Mouse (Mus musculus) heart, adult 2 months (tissue): ENCODE data around the gene Sectm1a. TPM values are rescaled to one million over a fixed set of nuclear protein-coding genes. Genes with fewer than 3 reads are reported as not detected.

ENCODE experiments used
- DNase-seq, 2 experiments: peaks; one replicate each; pipeline ENCODE4 v3.0.0; 2021
- H3K27ac ChIP-seq: fragments of 200-600 bp; 2 replicates; pipeline ENCODE4 v1.8.1; 2022
- H3K27me3 ChIP-seq: fragments of 200-500 bp; 2 replicates; pipeline ENCODE4 v1.6.1; 2012; ENCODE audit warnings: mild to moderate bottlenecking, low read length, inconsistent platforms, mixed read lengths; ENCODE audit not compliant: control insufficient read depth, insufficient read depth
- H3K36me3 ChIP-seq: fragments of 200-500 bp; 2 replicates; pipeline ENCODE4 v1.6.1; 2012; ENCODE audit warnings: low read length, inconsistent platforms; ENCODE audit not compliant: control insufficient read depth, insufficient read depth
- H3K4me1 ChIP-seq: fragments of 200-500 bp; 2 replicates; pipeline ENCODE4 v1.6.1; 2011; ENCODE audit warnings: low read length; ENCODE audit not compliant: control insufficient read depth, insufficient read depth
- H3K4me3 ChIP-seq: fragments of 200-600 bp; 2 replicates; pipeline ENCODE4 v1.8.1; 2022
- H3K79me2 ChIP-seq: fragments of 200-500 bp; replicated peaks from 2 replicates; pipeline ENCODE4 v1.6.1; 2012; ENCODE audit warnings: mild to moderate bottlenecking, inconsistent platforms, low read length, moderate library complexity, mixed read lengths; ENCODE audit not compliant: control insufficient read depth, insufficient read depth
- H3K9ac ChIP-seq: fragments of 200-500 bp; 2 replicates; pipeline ENCODE4 v1.6.1; 2012; ENCODE audit warnings: low read depth, mild to moderate bottlenecking, control low read depth, inconsistent platforms, low read length, mixed read lengths
- CTCF ChIP-seq: fragments of 200-600 bp; IDR thresholded peaks from 2 replicates; pipeline ENCODE4 v1.8.1; 2022; ENCODE audit warnings: antibody characterized with exemption, mild to moderate bottlenecking, moderate library complexity
- EP300 ChIP-seq: fragments of 200-500 bp; IDR thresholded peaks from 2 replicates; pipeline ENCODE4 v1.6.1; 2011; ENCODE audit warnings: low read depth, low read length, control low read depth; ENCODE audit not compliant: insufficient read depth
- POLR2A ChIP-seq: fragments of 200-500 bp; IDR thresholded peaks from 2 replicates; pipeline ENCODE4 v1.6.1; 2011; ENCODE audit warnings: mild to moderate bottlenecking, low read depth, low read length, control low read depth; ENCODE audit not compliant: insufficient read depth
- WGBS: fragments of 180-500 bp; shearing (Covaris S2); methylation state at CpG from one replicate; pipeline ENCODE4 v1.1.7; 2018; 5-methylcytosine and 5-hydroxymethylcytosine counted together
- intact Hi-C: fragments of 180-260 bp; cut with DNase I; formaldehyde crosslinking; loops from one replicate; pipeline ENCODE4 v1.15.1; 2025
- polyA plus RNA-seq: library from polyadenylated mRNA; depleted of rRNA; stranded (reverse); fragments of >200 nt; gene quantifications from 2 replicates; pipeline ENCODE4 v1.2.3, GENCODE M21; 2012
- total RNA-seq, 2 experiments: library from RNA; stranded (reverse); gene quantifications; 2 replicates each; pipeline ENCODE4 v1.2.3; 2021

Sectm1a gene
- total and polyA plus RNA-seq, 3 experiments, result not detected

- Histone ChIP-seq H3K79me2 (no peaks in the 10 kb centered on the region), H3K9ac (no peak overlapping the region), H3K4me3 (no peak overlapping the region), H3K27me3 (no peaks in the 10 kb centered on the region), H3K36me3 (no peaks in the 10 kb centered on the region), H3K27ac (no peak overlapping the region), H3K4me1 (no peaks in the 10 kb centered on the region)
- peak; percentile 71 to 78 for DNase-seq
- 6% methylated on average over 4 of the region's 4 CpGs for WGBS
- intact Hi-C loops, result loop anchor here (2.0 to 10.0 kb wide), 2 partner anchors 136 to 316 kb away; partner anchors contain the start of genes Dcxr and Rac3
- TF ChIP-seq CTCF (peak; percentile 84), POLR2A (no peak), EP300 (peak; percentile 75)
Measured at GRCm38 (mm10) chr11:121041212-121041611, 39.8 kb downstream of the Sectm1a start.

- Histone ChIP-seq H3K27me3 (no peaks in the 10 kb centered on the region), H3K4me3 (no peak within 1 kb of the TSS), H3K79me2 (no peaks in the 10 kb centered on the region), H3K9ac (no peak within 1 kb of the TSS), H3K27ac (no peak within 1 kb of the TSS), H3K4me1 (no peaks in the 10 kb centered on the region), H3K36me3 (no peaks in the 10 kb centered on the region)
- WGBS, result 67% methylated on average over 5 of the region's 5 CpGs
- TF ChIP-seq EP300 (no peak), POLR2A (no peak), CTCF (no peak)
- DNase-seq, result no peak
- intact Hi-C loops, result no loop called here
Measured at GRCm38 (mm10) chr11:121039302-121039701, 41.7 kb downstream of the Sectm1a start, which contains the start of gene Cd7. Gene Cd7, minus strand, starts transcription at chr11:121039418.

GRCm38 (mm10) chr11:121038366-121039240 lies 42.4 kb downstream of the Sectm1a start:
- Histone ChIP-seq H3K79me2 (no peaks in the 10 kb centered on the region), H3K27me3 (no peaks in the 10 kb centered on the region), H3K36me3 (no peaks in the 10 kb centered on the region), H3K9ac (no peak overlapping the region), H3K4me3 (no peak overlapping the region), H3K27ac (no peak overlapping the region), H3K4me1 (no peaks in the 10 kb centered on the region)
- intact Hi-C loops, result no loop called here
- TF ChIP-seq POLR2A (no peak), EP300 (no peak), CTCF (no peak)
- DNase-seq, result no peak
- WGBS, result 83% methylated on average over 11 of the region's 11 CpGs

GRCm38 (mm10) chr11:121033118-121033517 lies 47.9 kb downstream of the Sectm1a start:
- H3K79me2 ChIP-seq, result no peaks in the 10 kb centered on the region
- no peaks in the 10 kb centered on the region for H3K4me1 ChIP-seq
- H3K4me3 ChIP-seq, result no peak overlapping the region
- H3K36me3 ChIP-seq, result no peaks in the 10 kb centered on the region
- WGBS, result 75% methylated on average over 5 of the region's 5 CpGs
- H3K27me3 ChIP-seq, result no peaks in the 10 kb centered on the region
- H3K9ac ChIP-seq, result no peak overlapping the region
- intact Hi-C loops, result no loop called here
- no peak for TF ChIP-seq CTCF
- TF ChIP-seq EP300, result no peak
- no peak for TF ChIP-seq POLR2A
- no peak for DNase-seq
- H3K27ac ChIP-seq, result no peak overlapping the region

- intact Hi-C loops, result no loop called here
- no peak for DNase-seq
- Histone ChIP-seq H3K4me3 (no peak overlapping the region), H3K9ac (no peak overlapping the region), H3K79me2 (no peaks in the 10 kb centered on the region), H3K4me1 (no peaks in the 10 kb centered on the region), H3K27me3 (no peaks in the 10 kb centered on the region), H3K36me3 (no peaks in the 10 kb centered on the region), H3K27ac (no peak overlapping the region)
- 80% methylated on average over 7 of the region's 7 CpGs for WGBS
- TF ChIP-seq EP300 (no peak), CTCF (no peak), POLR2A (no peak)
Measured at GRCm38 (mm10) chr11:121027259-121027658, 53.8 kb downstream of the Sectm1a start.

- DNase-seq, result no peak
- WGBS, result 38% methylated on average over 6 of the region's 6 CpGs
- Histone ChIP-seq H3K36me3 (no peaks in the 10 kb centered on the region), H3K4me1 (no peaks in the 10 kb centered on the region), H3K4me3 (no peak overlapping the region), H3K27ac (no peak overlapping the region), H3K79me2 (no peaks in the 10 kb centered on the region), H3K9ac (no peak overlapping the region), H3K27me3 (no peaks in the 10 kb centered on the region)
- TF ChIP-seq CTCF (no peak), POLR2A (no peak), EP300 (no peak)
- intact Hi-C loops, result no loop called here
Measured at GRCm38 (mm10) chr11:121024163-121024562, 56.9 kb downstream of the Sectm1a start.
